Mouse (Mus musculus) midbrain, embryonic 16.5 days (tissue): ENCODE data around the gene Lrwd1. TPM values are rescaled to one million over a fixed set of nuclear protein-coding genes. Genes with fewer than 3 reads are reported as not detected.

Experiments
- ATAC-seq: fragments of 200-750 bp; cut with Nextera tagmentation; 2 replicates; pipeline ENCODE4 v1.8.0; 2017; ENCODE audit warnings: moderate TSS enrichment
- H3K27ac ChIP-seq: fragments of 300-500 bp; sonication (generic); 2 replicates; pipeline ENCODE4 v1.5.1; 2014; ENCODE audit warnings: mild to moderate bottlenecking, low read length, mixed read lengths
- H3K27me3 ChIP-seq: fragments of 300-500 bp; sonication (generic); 2 replicates; pipeline ENCODE4 v1.6.1; 2014; ENCODE audit warnings: low read depth, low read length, mixed read lengths; ENCODE audit not compliant: control insufficient read depth, insufficient read depth
- H3K36me3 ChIP-seq: fragments of 300-500 bp; sonication (generic); 2 replicates; pipeline ENCODE4 v1.6.1; 2014; ENCODE audit warnings: mild to moderate bottlenecking, low read length, moderate library complexity, mixed read lengths; ENCODE audit not compliant: control insufficient read depth, insufficient read depth
- H3K4me1 ChIP-seq: fragments of 300-500 bp; sonication (generic); 2 replicates; pipeline ENCODE4 v1.6.1; 2014; ENCODE audit warnings: mild to moderate bottlenecking, low read length, mixed read lengths; ENCODE audit not compliant: control insufficient read depth, insufficient read depth
- H3K4me2 ChIP-seq: fragments of 300-500 bp; sonication (generic); 2 replicates; pipeline ENCODE4 v1.6.1; 2014; ENCODE audit warnings: mild to moderate bottlenecking, low read length, mixed read lengths
- H3K4me3 ChIP-seq: fragments of 300-500 bp; sonication (generic); 2 replicates; pipeline ENCODE4 v1.5.1; 2014; ENCODE audit warnings: low read depth, mild to moderate bottlenecking, low read length, moderate library complexity, mixed read lengths
- H3K9ac ChIP-seq: fragments of 300-500 bp; sonication (generic); 2 replicates; pipeline ENCODE4 v1.6.1; 2014; ENCODE audit warnings: low read depth, low read length, mixed read lengths
- H3K9me3 ChIP-seq: fragments of 300-500 bp; sonication (generic); replicated peaks from 2 replicates; pipeline ENCODE4 v1.6.1; 2014; ENCODE audit warnings: mild to moderate bottlenecking, low read length, mixed read lengths; ENCODE audit not compliant: control insufficient read depth, poor library complexity, severe bottlenecking
- WGBS: fragments of 180-500 bp; shearing (Covaris S2); extraction: QIAGEN DNeasy Blood & Tissue Kit; methylation state at CpG from one replicate; pipeline ENCODE4 v1.1.7; 2014; 5-methylcytosine and 5-hydroxymethylcytosine counted together
- microRNA-seq: library from miRNA; unstranded; fragments of <30 nt; microRNA quantifications from one replicate; pipeline ENCODE4, GENCODE M21; 2017
- polyA plus RNA-seq: library from polyadenylated mRNA; unstranded; fragments of >200 nt; fragmentation: Nextera tagmentation; extraction: Ambion mirVana; gene quantifications from 2 replicates; pipeline ENCODE4 v1.2.1, GENCODE M21; 2015

Gene Lrwd1
- polyA plus RNA-seq, 1 experiment from 2014 or later: 27.1 TPM

DNA sequence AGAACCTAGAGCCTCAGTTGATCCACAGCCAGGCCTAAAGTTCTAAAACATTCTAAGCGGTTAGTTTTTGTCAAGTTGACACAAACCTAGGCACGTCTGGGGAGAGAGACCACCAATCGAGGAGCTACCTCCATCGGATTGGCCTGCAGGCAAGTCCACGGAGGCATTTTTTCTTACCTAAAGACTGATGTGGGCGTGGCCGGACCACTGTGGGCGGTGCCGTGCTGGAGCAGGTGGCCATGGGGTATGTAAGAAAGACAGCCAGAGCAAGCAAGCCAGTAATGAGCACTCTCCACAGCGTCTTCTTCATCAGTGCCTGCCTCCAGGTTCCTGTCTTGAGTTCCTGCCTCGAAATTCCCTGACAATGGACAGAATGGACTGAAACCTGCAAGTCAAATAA lies 62.3 kb downstream of the Lrwd1 start:
- H3K27ac ChIP-seq: no peak overlapping the region
- no peak for ATAC-seq
- no peaks in the 10 kb centered on the region for H3K36me3 ChIP-seq
- H3K27me3 ChIP-seq: no peaks in the 10 kb centered on the region
- H3K4me3 ChIP-seq: no peak overlapping the region
- H3K4me1 ChIP-seq: no peaks in the 10 kb centered on the region
- 70% methylated on average over 11 of the region's 11 CpGs for WGBS
- no peaks in the 10 kb centered on the region for H3K9me3 ChIP-seq
- H3K4me2 ChIP-seq: no peak overlapping the region
- H3K9ac ChIP-seq: no peak overlapping the region

DNA sequence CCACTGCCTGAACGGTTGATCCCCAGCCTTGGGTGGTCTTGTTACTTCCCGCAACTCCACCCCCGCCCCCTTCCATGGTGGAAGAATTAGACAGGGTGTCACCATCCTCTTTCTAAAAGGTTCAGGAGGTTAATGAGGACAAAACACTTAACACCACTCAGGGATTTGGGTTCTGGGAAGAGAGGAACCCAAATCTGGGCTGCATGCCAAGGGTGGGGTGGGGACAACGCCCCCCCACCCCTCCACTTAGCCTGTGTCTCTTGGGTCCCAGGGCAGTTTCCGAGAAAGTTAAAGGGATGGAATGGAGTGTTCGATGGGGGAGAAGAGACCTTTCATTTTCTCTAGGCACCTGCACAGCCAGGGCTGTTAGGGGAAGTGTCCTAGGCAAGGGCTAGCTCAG lies 62.8 kb downstream of the Lrwd1 start:
- no peak overlapping the region for H3K4me3 ChIP-seq
- H3K27me3 ChIP-seq: no peaks in the 10 kb centered on the region
- H3K27ac ChIP-seq: no peak overlapping the region
- H3K4me1 ChIP-seq: no peaks in the 10 kb centered on the region
- 67% methylated on average over 6 of the region's 6 CpGs for WGBS
- H3K36me3 ChIP-seq: no peaks in the 10 kb centered on the region
- ATAC-seq: no peak
- H3K9me3 ChIP-seq: no peaks in the 10 kb centered on the region
- H3K4me2 ChIP-seq: no peak overlapping the region
- H3K9ac ChIP-seq: no peak overlapping the region

Small RNAs within 50 kb of the gene (microRNA-seq; reads per million reads assigned to microRNA genes)
- 2.1 reads per million, percentile 6 among the genes with 10 or more reads in this experiment for gene Mir7035

Other genes with a start within 250 kb of the Lrwd1 start
- 9.6 and 10.1 TPM in 2 replicates for gene Hspb1, start 248.2 kb downstream of the Lrwd1 start, polyA plus RNA-seq
- gene Ywhag, start 201.5 kb downstream of the Lrwd1 start, polyA plus RNA-seq: 1,035 and 1,054 TPM in 2 replicates
- 1.8 and 1.9 TPM in 2 replicates for gene Ssc4d, start 161.5 kb downstream of the Lrwd1 start, polyA plus RNA-seq
- 0.23 TPM in 1 of 2 replicates, not detected in the other for gene Zp3, start 156.0 kb downstream of the Lrwd1 start, polyA plus RNA-seq
- gene Dtx2, start 141.3 kb downstream of the Lrwd1 start, polyA plus RNA-seq: 24.0 and 26.1 TPM in 2 replicates
- 0.05 TPM in 1 of 2 replicates, not detected in the other for gene Upk3b, start 97.6 kb downstream of the Lrwd1 start, polyA plus RNA-seq
- 0.19 TPM in 1 of 2 replicates, not detected in the other for gene Upk3bl, start 81.6 kb downstream of the Lrwd1 start, polyA plus RNA-seq
- gene Rasa4, start 52.2 kb downstream of the Lrwd1 start, polyA plus RNA-seq: 22.0 and 29.1 TPM in 2 replicates
- 190 and 194 TPM in 2 replicates for gene Polr2j, start 19.4 kb downstream of the Lrwd1 start, polyA plus RNA-seq
- 20.4 and 20.5 TPM in 2 replicates for gene Alkbh4, start 72 bp upstream of the Lrwd1 start, polyA plus RNA-seq
- gene Orai2, start 34.6 kb upstream of the Lrwd1 start, polyA plus RNA-seq: 47.1 and 52.0 TPM in 2 replicates
- 59.4 and 73.5 TPM in 2 replicates for gene Prkrip1, start 62.9 kb upstream of the Lrwd1 start, polyA plus RNA-seq
- gene Sh2b2, start 110.5 kb upstream of the Lrwd1 start, polyA plus RNA-seq: 24.8 and 24.9 TPM in 2 replicates